Comparison of ENCODE assay signal across 18 mouse cellular contexts in the genomic region with DNA sequence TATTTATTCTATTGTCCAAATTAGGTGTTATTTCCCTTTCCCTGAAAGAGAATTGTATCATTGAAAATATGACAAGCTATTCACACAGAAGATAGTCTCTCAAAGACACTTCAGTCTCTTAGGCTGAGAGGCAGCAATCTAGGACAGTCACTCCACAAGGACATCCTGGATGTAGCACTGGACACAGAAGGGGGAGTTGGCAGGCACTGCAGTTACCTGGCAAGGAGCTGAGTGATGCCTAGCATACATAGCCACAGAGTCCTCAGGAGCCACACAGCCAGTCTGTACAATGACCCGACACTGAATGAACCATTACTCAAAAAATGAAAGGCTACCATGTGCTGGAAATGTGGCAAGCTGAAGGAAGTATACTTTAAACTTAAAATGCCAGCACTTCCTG.
"Had no signal": no experiment of that assay in that cellular context is flagged by ENCODE, and none has a peak within 500 bp of the region (broad histone marks: within the 10 kb centered on the region; RNA-seq: fewer than 3 reads in every experiment).

No protein-coding gene starts in this region.

- H3K9me3 ChIP-seq: limb, embryonic 10.5 days; limb, embryonic 13.5 days; liver, embryonic 12.5 days; liver, embryonic 15.5 days; lung, embryonic 15.5 days had no signal

- DNase-seq: kidney, postnatal 14 days; kidney, postnatal 4 days; liver; lung, adult 18-20 months; lung, postnatal 10 days; lung, postnatal 4 days; midbrain, embryonic 14.5 days; right cerebral cortex, postnatal 14 days; right cerebral cortex, postnatal 4 days; thymus, adult 2 months; thymus, postnatal 25 days had no signal

- H3K9ac ChIP-seq: limb, embryonic 13.5 days; liver, embryonic 12.5 days; liver, embryonic 15.5 days; lung, embryonic 15.5 days had no signal

- H3K27me3 ChIP-seq: limb, embryonic 13.5 days; liver, embryonic 12.5 days; liver, embryonic 15.5 days; lung, embryonic 15.5 days had no signal

- H3K4me2 ChIP-seq: limb, embryonic 13.5 days; liver, embryonic 12.5 days; liver, embryonic 15.5 days; lung, embryonic 15.5 days; midbrain, embryonic 11.5 days had no signal

- H3K4me3 ChIP-seq: limb, embryonic 10.5 days; limb, embryonic 13.5 days; liver, embryonic 12.5 days; liver, embryonic 15.5 days; lung, embryonic 15.5 days had no signal

- H3K4me1 ChIP-seq: limb, embryonic 10.5 days; limb, embryonic 13.5 days; liver, embryonic 12.5 days; liver, embryonic 15.5 days had no signal

- H3K27ac ChIP-seq: limb, embryonic 10.5 days; limb, embryonic 13.5 days; liver, embryonic 12.5 days; liver, embryonic 15.5 days; lung, embryonic 15.5 days; stomach, postnatal 0 days had no signal

- ATAC-seq: liver, embryonic 12.5 days had no signal
